Mouse (Mus musculus) hindbrain, embryonic 16.5 days (tissue): ENCODE results near the gene Plcl1. TPM values are rescaled to one million over a fixed set of nuclear protein-coding genes. Genes with fewer than 3 reads are reported as not detected.
A peak's percentile ranks its signal among the peaks of the same experiment; 100 is the strongest.

ENCODE experiments used
- ATAC-seq: fragments of 200-750 bp; cut with Nextera tagmentation; 2 replicates; pipeline ENCODE4 v1.8.0; 2017; ENCODE audit warnings: moderate TSS enrichment, moderate library complexity
- H3K27ac ChIP-seq: fragments of 300-500 bp; sonication (generic); 2 replicates; pipeline ENCODE4 v1.5.1; 2014; ENCODE audit warnings: low read depth, mild to moderate bottlenecking, control low read depth, low read length, moderate library complexity
- H3K27me3 ChIP-seq: fragments of 300-500 bp; sonication (generic); replicated peaks from 2 replicates; pipeline ENCODE4 v1.6.1; 2014; ENCODE audit warnings: low read length; ENCODE audit not compliant: control insufficient read depth, insufficient read depth
- H3K36me3 ChIP-seq: fragments of 300-500 bp; sonication (generic); 2 replicates; pipeline ENCODE4 v1.6.1; 2014; ENCODE audit warnings: mild to moderate bottlenecking, low read length, moderate library complexity, mixed read lengths; ENCODE audit not compliant: control insufficient read depth, insufficient read depth
- H3K4me1 ChIP-seq: fragments of 300-500 bp; sonication (generic); 2 replicates; pipeline ENCODE4 v1.6.1; 2014; ENCODE audit warnings: low read depth, low read length; ENCODE audit not compliant: control insufficient read depth, insufficient read depth
- H3K4me2 ChIP-seq: fragments of 300-500 bp; sonication (generic); 2 replicates; pipeline ENCODE4 v1.6.1; 2014; ENCODE audit warnings: mild to moderate bottlenecking, low read length, control low read depth, moderate library complexity
- H3K4me3 ChIP-seq: fragments of 300-500 bp; sonication (generic); 2 replicates; pipeline ENCODE4 v1.5.1; 2014; ENCODE audit warnings: mild to moderate bottlenecking, low read length, control low read depth, moderate library complexity
- H3K9ac ChIP-seq: fragments of 300-500 bp; sonication (generic); 2 replicates; pipeline ENCODE4 v1.6.1; 2014; ENCODE audit warnings: low read depth, mild to moderate bottlenecking, control low read depth, low read length, moderate library complexity
- H3K9me3 ChIP-seq: fragments of 300-500 bp; sonication (generic); 2 replicates; pipeline ENCODE4 v1.6.1; 2014; ENCODE audit warnings: mild to moderate bottlenecking, low read length, moderate library complexity; ENCODE audit not compliant: control insufficient read depth
- WGBS: fragments of 180-500 bp; shearing (Covaris S2); extraction: QIAGEN DNeasy Blood & Tissue Kit; methylation state at CpG from one replicate; pipeline ENCODE4 v1.1.7; 2014; 5-methylcytosine and 5-hydroxymethylcytosine counted together
- polyA plus RNA-seq: library from polyadenylated mRNA; unstranded; fragments of >200 nt; fragmentation: Nextera tagmentation; extraction: Ambion mirVana; gene quantifications from 2 replicates; pipeline ENCODE4 v1.2.1, GENCODE M21; 2015

Gene Plcl1
- polyA plus RNA-seq, 1 experiment from 2014 or later: 3.7 TPM

DNA sequence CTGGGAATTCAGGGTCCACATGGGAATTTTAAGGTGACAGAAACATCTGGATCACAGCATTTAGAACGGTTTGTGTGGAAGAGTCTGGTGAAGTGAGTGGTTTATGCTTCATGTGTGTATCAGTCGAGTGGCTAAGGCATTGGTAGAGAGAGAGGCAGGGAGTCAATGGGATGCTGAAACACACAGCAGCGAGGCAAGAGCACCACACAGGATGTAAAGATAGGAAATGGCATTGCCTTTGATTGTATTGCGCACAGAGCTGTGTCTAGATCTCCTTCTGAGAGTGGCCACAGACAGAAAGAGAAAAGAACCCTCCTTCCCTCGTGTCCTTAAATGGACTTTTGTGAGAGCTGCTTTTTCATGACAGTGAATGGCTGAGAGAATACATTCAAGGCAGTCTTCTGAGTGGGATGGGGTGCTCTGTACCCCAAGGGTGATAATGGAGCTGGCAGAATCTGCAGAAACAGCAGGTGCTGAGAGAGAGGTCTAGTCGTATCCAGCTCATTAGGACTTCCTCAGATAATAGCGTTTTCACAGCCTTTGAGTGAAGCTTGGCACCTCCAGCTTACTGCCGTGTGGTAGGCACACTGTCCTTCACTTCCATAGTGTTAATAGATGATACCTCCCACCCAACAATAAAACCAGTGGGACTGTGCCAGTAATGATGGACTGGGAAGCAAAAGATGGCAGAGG, 253.9 kb downstream of the Plcl1 start:
- Histone ChIP-seq H3K4me3 (no peak overlapping the region), H3K4me1 (peaks cover 5% of the 10 kb centered on the region; the same call in 1 of the 2 replicates), H3K36me3 (no peaks in the 10 kb centered on the region), H3K4me2 (no peak overlapping the region), H3K27ac (no peak overlapping the region), H3K9ac (no peak overlapping the region), H3K9me3 (no peaks in the 10 kb centered on the region; the same call in 1 of the 2 replicates), H3K27me3 (no peaks in the 10 kb centered on the region)
- peak; percentile 59 for ATAC-seq
- 55% methylated on average over 8 of the region's 8 CpGs for WGBS

- ATAC-seq: no peak
- Histone ChIP-seq H3K36me3 (no peaks in the 10 kb centered on the region), H3K27me3 (no peaks in the 10 kb centered on the region), H3K4me1 (peaks cover 16% of the 10 kb centered on the region), H3K9me3 (no peaks in the 10 kb centered on the region; the same call in 1 of the 2 replicates), H3K9ac (no peak overlapping the region), H3K4me2 (no peak overlapping the region), H3K4me3 (no peak overlapping the region), H3K27ac (no peak overlapping the region)
- WGBS: 68% methylated on average over 2 of the region's 2 CpGs
Observed at GRCm38 (mm10) chr1:55661381-55661780, 255.7 kb downstream of the Plcl1 start.

- Histone ChIP-seq H3K4me3 (no peak overlapping the region), H3K9me3 (no peaks in the 10 kb centered on the region), H3K4me1 (peaks cover 17% of the 10 kb centered on the region), H3K4me2 (peak overlapping the region; percentile 28), H3K27ac (peak overlapping the region; percentile 18), H3K36me3 (no peaks in the 10 kb centered on the region), H3K27me3 (no peaks in the 10 kb centered on the region), H3K9ac (no peak overlapping the region)
- WGBS: 44% methylated on average over 10 of the region's 10 CpGs
- peak; percentile 52; the same call in 1 of the 2 replicates for ATAC-seq
Observed at GRCm38 (mm10) chr1:55665137-55665827, 259.6 kb downstream of the Plcl1 start.

- 16% methylated on average over 11 of the region's 11 CpGs for WGBS
- no peaks in the 10 kb centered on the region for H3K9me3 ChIP-seq
- no peaks in the 10 kb centered on the region for H3K27me3 ChIP-seq
- peak overlapping the region; percentile 28 for H3K4me2 ChIP-seq
- H3K36me3 ChIP-seq: no peaks in the 10 kb centered on the region
- H3K27ac ChIP-seq: peak overlapping the region; percentile 55
- H3K4me1 ChIP-seq: peaks cover 17% of the 10 kb centered on the region
- ATAC-seq: peak; percentile 83
- no peak overlapping the region for H3K4me3 ChIP-seq
- H3K9ac ChIP-seq: no peak overlapping the region
Observed at GRCm38 (mm10) chr1:55665828-55666673, 260.3 kb downstream of the Plcl1 start.

DNA sequence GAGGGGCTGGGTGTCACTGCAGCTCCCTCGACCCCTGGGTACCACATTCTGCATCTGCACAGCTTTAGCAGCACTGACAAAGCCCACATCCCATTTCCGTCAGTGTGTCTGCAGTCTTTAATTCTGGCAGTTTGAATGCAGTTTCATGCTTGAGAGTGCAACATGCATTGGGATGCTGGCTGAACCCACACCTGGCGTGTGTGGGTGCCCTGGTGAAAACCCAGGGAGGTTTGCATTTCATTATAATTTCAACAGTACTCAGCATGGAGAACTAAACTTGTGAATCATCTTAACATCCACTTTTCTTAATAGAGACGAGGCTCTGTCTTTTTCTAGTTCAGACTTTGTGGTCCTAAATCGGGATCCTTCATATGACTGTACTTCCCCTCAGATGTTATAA, 261.1 kb downstream of the Plcl1 start:
- H3K27me3 ChIP-seq: no peaks in the 10 kb centered on the region
- no peak overlapping the region for H3K4me3 ChIP-seq
- no peaks in the 10 kb centered on the region for H3K36me3 ChIP-seq
- no peak for ATAC-seq
- H3K27ac ChIP-seq: no peak overlapping the region
- peaks cover 17% of the 10 kb centered on the region for H3K4me1 ChIP-seq
- no peaks in the 10 kb centered on the region for H3K9me3 ChIP-seq
- no peak overlapping the region for H3K9ac ChIP-seq
- no peak overlapping the region for H3K4me2 ChIP-seq
- WGBS: 47% methylated on average over 5 of the region's 5 CpGs

GRCm38 (mm10) chr1:55668622-55669237, 263.0 kb downstream of the Plcl1 start:
- Histone ChIP-seq H3K9me3 (no peaks in the 10 kb centered on the region), H3K4me3 (no peak overlapping the region), H3K4me2 (no peak overlapping the region), H3K27me3 (no peaks in the 10 kb centered on the region), H3K36me3 (no peaks in the 10 kb centered on the region), H3K4me1 (peaks cover 17% of the 10 kb centered on the region), H3K9ac (no peak overlapping the region), H3K27ac (no peak overlapping the region)
- ATAC-seq: no peak
- 52% methylated on average over 4 of the region's 4 CpGs for WGBS

DNA sequence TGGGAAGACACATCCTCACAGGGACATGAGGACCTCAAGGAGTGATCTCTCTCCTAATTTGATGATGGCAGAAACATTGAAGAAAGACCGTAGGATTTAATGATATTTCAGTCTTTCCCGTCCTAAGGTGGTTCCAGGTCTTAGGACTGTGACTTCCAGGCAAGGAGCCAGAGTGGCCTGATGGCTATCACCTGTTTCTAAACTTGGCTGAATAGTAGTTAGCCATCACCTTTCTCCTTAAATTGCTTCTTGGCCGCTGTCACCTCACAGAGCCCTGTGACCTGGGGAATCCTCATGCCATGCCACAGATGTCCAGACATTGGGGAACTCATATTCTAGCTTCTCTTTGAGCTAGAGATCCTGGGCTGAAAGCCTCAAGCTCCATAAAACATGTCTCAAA, 277.0 kb downstream of the Plcl1 start:
- H3K36me3 ChIP-seq: no peaks in the 10 kb centered on the region

GRCm38 (mm10) chr1:55686261-55686660, 280.5 kb downstream of the Plcl1 start:
- H3K36me3 ChIP-seq: no peaks in the 10 kb centered on the region
- no peaks in the 10 kb centered on the region for H3K4me1 ChIP-seq
- H3K27ac ChIP-seq: no peak overlapping the region
- no peak overlapping the region for H3K9ac ChIP-seq
- H3K4me2 ChIP-seq: no peak overlapping the region
- H3K4me3 ChIP-seq: no peak overlapping the region
- no peaks in the 10 kb centered on the region for H3K27me3 ChIP-seq
- no peak for ATAC-seq
- H3K9me3 ChIP-seq: no peaks in the 10 kb centered on the region
- WGBS: 78% methylated on average over 5 of the region's 5 CpGs

More for the DNA sequence above, 277.0 kb downstream of the Plcl1 start:
- H3K27ac ChIP-seq: no peak overlapping the region
- no peak for ATAC-seq
- H3K9ac ChIP-seq: no peak overlapping the region
- H3K4me3 ChIP-seq: no peak overlapping the region
- WGBS: 97% methylated on average over 3 of the region's 3 CpGs
- no peak overlapping the region for H3K4me2 ChIP-seq
- H3K4me1 ChIP-seq: no peaks in the 10 kb centered on the region
- no peaks in the 10 kb centered on the region for H3K9me3 ChIP-seq
- H3K27me3 ChIP-seq: no peaks in the 10 kb centered on the region
